Mouse (Mus musculus): ENCODE measurements at regions not wholly inside any gene's neighbourhood (a gene's known extent, or its start where the extent isn't known, plus 50 kb on each side); places are given as distances from the start of the nearest gene placed in this dataset.

DNA sequence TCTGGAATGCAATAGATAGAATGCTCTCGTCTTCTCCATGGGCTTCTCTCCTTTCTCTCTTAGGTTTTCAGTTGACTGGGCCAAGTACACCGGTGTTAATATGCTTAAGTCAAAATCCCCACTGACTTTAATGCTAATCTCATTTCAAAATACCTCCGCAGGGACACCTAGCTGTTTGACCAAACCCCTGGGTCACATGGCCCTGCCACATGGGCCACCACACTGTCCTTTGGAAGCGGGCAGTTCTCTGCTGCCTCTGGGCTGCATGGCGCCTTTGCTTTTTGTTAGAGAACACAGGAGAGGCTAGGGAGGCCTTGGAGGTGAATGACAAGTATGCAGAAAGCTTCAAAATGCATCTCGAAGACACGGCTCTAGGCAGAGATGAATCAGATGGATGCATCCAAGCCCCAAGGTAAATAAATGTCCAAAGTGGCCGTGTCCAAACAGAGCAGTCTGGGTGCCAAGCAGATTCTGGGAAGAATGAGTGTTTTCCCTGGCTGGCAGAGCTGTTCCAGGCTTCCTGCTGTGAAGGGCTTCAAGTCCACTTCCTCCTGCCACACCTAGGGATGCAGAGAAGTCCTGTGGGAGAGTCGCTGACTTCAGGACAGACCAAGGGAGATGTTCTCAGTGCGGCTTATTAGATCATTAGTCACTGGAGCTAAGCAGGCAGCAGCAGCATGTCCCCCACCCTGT, 147.4 kb upstream of the Klf14 start:
- peaks cover 5% of the 10 kb centered on the region; the same call in 1 of the 2 replicates for H3K9me3 ChIP-seq (replicated peaks; ENCODE audit: control insufficient read depth, low read length)
- WGBS = 78% methylated on average over 10 of the region's 10 CpGs
- no peaks in the 10 kb centered on the region for H3K27me3 ChIP-seq (replicated peaks; ENCODE audit: control insufficient read depth, insufficient read depth, low read length)
- H3K9ac ChIP-seq (ENCODE audit: low read length) = no peak overlapping the region
- ATAC-seq (no peak), DNase-seq (ENCODE audit: low spot score) (no peak)
- H3K36me3 ChIP-seq (ENCODE audit: control insufficient read depth, insufficient read depth, low read length) = no peaks in the 10 kb centered on the region
- no peak overlapping the region for H3K4me2 ChIP-seq (ENCODE audit: low read length)
- no peak overlapping the region for H3K4me3 ChIP-seq (ENCODE audit: low read depth, low read length)
- H3K4me1 ChIP-seq (ENCODE audit: control insufficient read depth, insufficient read depth, low read length) = no peaks in the 10 kb centered on the region
- H3K27ac ChIP-seq (ENCODE audit: low read depth, low read length) = no peak overlapping the region

DNA sequence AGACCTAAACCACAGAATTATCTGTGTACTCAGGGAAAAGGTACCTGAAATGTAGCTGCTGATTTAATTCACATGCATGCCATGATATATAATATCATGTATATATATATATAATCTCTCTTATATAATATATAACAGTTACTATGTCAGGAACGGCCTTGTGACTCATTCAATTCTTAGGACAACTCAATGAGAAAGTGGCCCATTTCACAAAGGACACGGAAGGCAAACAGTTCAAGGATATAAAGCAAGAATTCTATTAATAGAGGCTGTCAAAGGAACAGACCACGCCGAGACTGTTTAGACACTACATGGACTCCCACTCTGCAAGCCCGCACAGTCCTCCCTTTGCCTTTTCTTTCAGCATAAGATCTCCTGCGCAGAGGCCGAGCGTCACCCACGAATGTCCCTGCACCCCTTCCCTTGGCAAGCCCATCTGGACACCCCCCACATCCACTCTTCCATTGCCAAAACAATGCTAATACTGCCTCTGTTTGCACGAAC, 148.0 kb upstream of the Klf14 start:
- ATAC-seq (no peak), DNase-seq (ENCODE audit: low spot score) (no peak)
- Histone ChIP-seq H3K27ac (ENCODE audit: low read depth, low read length) (no peak overlapping the region), H3K9me3 (replicated peaks; ENCODE audit: control insufficient read depth, low read length) (peaks cover 5% of the 10 kb centered on the region; the same call in 1 of the 2 replicates), H3K9ac (ENCODE audit: low read length) (no peak overlapping the region), H3K27me3 (replicated peaks; ENCODE audit: control insufficient read depth, insufficient read depth, low read length) (no peaks in the 10 kb centered on the region), H3K4me1 (ENCODE audit: control insufficient read depth, insufficient read depth, low read length) (no peaks in the 10 kb centered on the region), H3K36me3 (ENCODE audit: control insufficient read depth, insufficient read depth, low read length) (no peaks in the 10 kb centered on the region), H3K4me3 (ENCODE audit: low read depth, low read length) (no peak overlapping the region), H3K4me2 (ENCODE audit: low read length) (no peak overlapping the region)
- WGBS = 87% methylated on average over 10 of the region's 10 CpGs

DNA sequence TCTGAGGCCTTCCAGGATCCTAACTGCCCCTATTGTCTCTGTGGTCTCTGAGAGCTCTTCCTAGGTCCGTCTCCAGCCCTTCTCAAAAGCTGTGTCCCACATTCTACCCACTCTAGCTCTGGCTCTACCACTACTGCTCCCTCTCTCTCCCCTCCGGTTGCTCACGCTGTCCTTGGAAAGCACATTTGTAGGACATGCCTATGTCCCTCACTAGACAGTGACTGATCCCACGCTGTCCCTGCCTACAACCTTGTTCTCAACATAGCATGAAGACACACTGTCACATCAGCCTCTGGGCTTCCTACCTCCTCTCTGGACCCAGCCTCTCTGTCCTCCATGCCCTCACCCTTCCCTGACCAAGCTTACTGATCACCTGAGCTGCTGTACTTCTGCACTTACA, 148.5 kb upstream of the Klf14 start:
- no peak overlapping the region for H3K4me2 ChIP-seq (ENCODE audit: low read length)
- no peaks in the 10 kb centered on the region for H3K36me3 ChIP-seq (ENCODE audit: control insufficient read depth, insufficient read depth, low read length)
- H3K9ac ChIP-seq (ENCODE audit: low read length) = no peak overlapping the region
- ATAC-seq (no peak), DNase-seq (ENCODE audit: low spot score) (no peak)
- no peaks in the 10 kb centered on the region for H3K27me3 ChIP-seq (replicated peaks; ENCODE audit: control insufficient read depth, insufficient read depth, low read length)
- H3K4me1 ChIP-seq (ENCODE audit: control insufficient read depth, insufficient read depth, low read length) = no peaks in the 10 kb centered on the region
- H3K27ac ChIP-seq (ENCODE audit: low read depth, low read length) = no peak overlapping the region
- H3K9me3 ChIP-seq (replicated peaks; ENCODE audit: control insufficient read depth, low read length) = peaks cover 5% of the 10 kb centered on the region; the same call in 1 of the 2 replicates
- H3K4me3 ChIP-seq (ENCODE audit: low read depth, low read length) = no peak overlapping the region
- 87% methylated on average over 4 of the region's 4 CpGs for WGBS

DNA sequence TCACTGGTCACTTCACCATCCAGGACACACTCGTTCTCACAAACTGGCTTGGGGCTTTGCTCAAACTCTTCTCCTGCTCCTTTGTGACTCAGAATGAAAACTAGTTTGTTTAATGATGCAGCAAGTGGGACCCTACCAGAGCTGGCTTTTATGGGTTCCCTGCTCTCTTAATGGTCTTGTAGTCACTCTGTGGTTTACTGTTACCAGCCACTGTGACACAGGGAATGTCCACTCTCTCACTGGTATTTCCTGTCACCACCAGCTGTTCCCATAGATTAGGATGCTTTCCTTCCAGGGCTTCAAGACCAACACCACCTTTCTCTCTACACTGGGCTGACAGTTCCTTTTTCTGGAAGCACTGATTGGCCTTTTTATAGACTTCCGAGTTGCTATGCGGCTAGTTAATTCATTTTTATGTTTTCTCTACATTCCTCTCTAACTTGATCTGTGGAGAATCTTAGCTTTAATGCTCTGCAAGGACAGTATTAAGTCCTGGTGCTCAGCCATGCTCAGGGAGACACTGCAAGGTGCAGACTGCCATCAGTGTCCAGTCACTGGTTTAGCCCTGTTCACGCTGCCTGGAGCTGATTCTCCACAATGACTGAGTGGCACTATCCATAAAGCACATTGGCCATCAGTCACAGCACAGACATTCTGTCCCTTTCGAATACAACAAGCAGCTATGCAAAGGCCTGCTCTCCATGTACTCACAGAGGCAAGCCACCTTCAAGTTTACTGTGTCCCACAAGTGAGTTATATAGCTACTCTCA, 149.2 kb upstream of the Klf14 start:
- no peak for ATAC-seq
- Histone ChIP-seq H3K4me2 (ENCODE audit: low read length) (no peak overlapping the region), H3K27me3 (replicated peaks; ENCODE audit: control insufficient read depth, insufficient read depth, low read length) (no peaks in the 10 kb centered on the region), H3K36me3 (ENCODE audit: control insufficient read depth, insufficient read depth, low read length) (no peaks in the 10 kb centered on the region), H3K9me3 (replicated peaks; ENCODE audit: control insufficient read depth, low read length) (peaks cover 5% of the 10 kb centered on the region; the same call in 1 of the 2 replicates), H3K4me3 (ENCODE audit: low read depth, low read length) (no peak overlapping the region), H3K27ac (ENCODE audit: low read depth, low read length) (no peak overlapping the region), H3K9ac (ENCODE audit: low read length) (no peak overlapping the region), H3K4me1 (ENCODE audit: control insufficient read depth, insufficient read depth, low read length) (no peaks in the 10 kb centered on the region)
- 86% methylated on average over 5 of the region's 5 CpGs for WGBS
- no peak for DNase-seq (ENCODE audit: low spot score)

DNA sequence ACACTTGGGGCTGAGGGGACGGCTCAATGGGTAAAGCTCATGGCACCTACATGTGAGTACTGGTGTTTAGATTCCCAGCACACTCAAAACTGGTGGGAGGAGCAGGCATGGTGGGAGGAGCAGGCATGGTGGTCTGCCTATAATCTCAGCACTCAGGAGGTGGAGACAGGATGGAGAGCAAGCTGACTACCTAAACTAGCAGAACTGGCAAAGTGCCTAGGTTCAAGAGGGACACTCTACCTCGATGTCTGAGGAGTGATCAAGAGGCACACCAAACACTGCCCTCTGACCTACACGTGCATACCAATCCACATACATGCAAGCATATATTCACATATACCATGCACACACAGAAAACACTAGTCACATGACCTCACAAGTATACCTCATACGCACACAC, 150.7 kb upstream of the Klf14 start:
- Histone ChIP-seq H3K27ac (ENCODE audit: low read depth, low read length) (no peak overlapping the region), H3K4me2 (ENCODE audit: low read length) (no peak overlapping the region), H3K9me3 (replicated peaks; ENCODE audit: control insufficient read depth, low read length) (peaks cover 5% of the 10 kb centered on the region; the same call in 1 of the 2 replicates), H3K4me1 (ENCODE audit: control insufficient read depth, insufficient read depth, low read length) (no peaks in the 10 kb centered on the region), H3K4me3 (ENCODE audit: low read depth, low read length) (no peak overlapping the region), H3K9ac (ENCODE audit: low read length) (no peak overlapping the region), H3K36me3 (ENCODE audit: control insufficient read depth, insufficient read depth, low read length) (no peaks in the 10 kb centered on the region), H3K27me3 (replicated peaks; ENCODE audit: control insufficient read depth, insufficient read depth, low read length) (no peaks in the 10 kb centered on the region)
- ATAC-seq = no peak
- 93% methylated on average over 4 of the region's 4 CpGs for WGBS
- DNase-seq (ENCODE audit: low spot score) = no peak

DNA sequence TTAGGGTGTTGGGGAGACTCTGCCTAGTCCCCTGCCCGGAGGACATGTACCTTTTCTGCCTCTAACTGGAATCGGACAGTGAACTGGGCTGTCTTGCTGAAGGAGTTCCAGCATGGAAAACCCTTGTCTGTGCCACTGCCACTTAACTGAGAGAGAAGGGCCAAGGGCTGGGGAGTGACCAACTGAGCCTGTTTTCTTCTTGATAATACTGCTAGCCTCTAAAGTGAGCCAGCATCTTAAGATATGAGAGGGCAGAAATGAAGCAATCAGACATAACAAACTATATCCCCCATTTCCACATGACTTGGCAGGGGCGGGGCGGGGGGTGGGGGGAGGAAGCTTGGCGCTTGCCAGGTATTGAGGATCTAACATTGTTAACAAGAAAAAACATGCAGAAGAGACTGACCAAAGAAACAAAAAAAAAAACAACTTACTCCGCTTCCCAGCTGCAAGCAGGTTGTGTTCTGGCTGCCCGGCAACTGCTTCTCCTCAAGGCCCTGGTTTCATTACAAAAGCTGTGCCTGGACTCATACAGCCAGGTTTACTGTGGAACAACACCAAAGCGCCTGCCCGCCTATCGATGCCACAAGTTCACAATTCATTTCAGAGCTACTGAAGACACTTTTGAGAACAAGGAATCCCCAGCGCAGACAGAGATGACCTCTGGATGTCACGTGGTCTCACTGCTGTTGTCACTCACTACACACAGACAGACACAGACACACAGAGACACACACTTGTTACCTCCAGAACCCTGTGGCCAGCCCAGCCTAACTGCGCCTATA, 153.6 kb upstream of the Klf14 start:
- no peak overlapping the region for H3K4me2 ChIP-seq (ENCODE audit: low read length)
- no peak overlapping the region for H3K4me3 ChIP-seq (ENCODE audit: low read depth, low read length)
- H3K36me3 ChIP-seq (ENCODE audit: control insufficient read depth, insufficient read depth, low read length) = no peaks in the 10 kb centered on the region
- H3K27ac ChIP-seq (ENCODE audit: low read depth, low read length) = no peak overlapping the region; the same call in 1 of the 2 replicates
- no peak for ATAC-seq
- H3K9ac ChIP-seq (ENCODE audit: low read length) = no peak overlapping the region
- 78% methylated on average over 13 of the region's 13 CpGs for WGBS
- H3K4me1 ChIP-seq (ENCODE audit: control insufficient read depth, insufficient read depth, low read length) = no peaks in the 10 kb centered on the region
- peaks cover 5% of the 10 kb centered on the region; the same call in 1 of the 2 replicates for H3K9me3 ChIP-seq (replicated peaks; ENCODE audit: control insufficient read depth, low read length)
- no peaks in the 10 kb centered on the region for H3K27me3 ChIP-seq (replicated peaks; ENCODE audit: control insufficient read depth, insufficient read depth, low read length)
- DNase-seq (ENCODE audit: low spot score) = no peak

DNA sequence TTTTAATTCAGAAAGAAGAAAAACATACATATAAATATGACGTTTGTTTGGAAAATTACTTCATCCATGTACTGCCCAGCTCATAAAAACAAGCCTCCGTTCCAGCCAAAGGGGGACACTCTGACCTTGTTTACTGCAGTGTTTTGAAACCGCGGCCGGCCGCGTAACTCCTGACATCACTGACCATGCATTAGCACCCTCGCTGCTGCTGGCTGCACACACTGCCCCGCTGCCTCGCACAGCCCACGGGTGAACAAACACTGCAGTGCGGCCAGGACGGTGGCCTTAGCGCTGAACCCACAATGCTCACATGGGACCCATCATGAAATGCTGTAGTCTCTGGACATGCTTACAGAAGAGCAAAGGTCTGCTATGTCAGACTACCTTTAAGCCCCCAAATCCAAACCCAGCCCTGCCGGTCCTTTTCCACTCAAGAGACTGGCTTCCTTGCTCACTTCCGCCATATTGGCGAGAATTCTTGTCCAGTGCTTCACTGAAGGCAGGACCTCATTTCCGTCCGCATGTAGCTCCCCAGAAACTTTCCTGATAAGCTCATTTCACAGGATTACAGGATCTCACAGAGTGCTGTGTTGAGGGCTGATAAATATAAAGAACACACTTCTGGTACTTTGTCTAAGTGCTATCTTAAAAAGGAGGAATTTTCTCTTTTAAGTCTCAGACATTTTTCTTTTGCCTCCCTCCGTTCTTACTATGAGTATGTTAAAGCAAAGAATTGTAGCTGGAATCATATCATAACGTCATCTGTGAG, 154.9 kb upstream of the Klf14 start:
- ATAC-seq (no peak), DNase-seq (ENCODE audit: low spot score) (no peak)
- no peaks in the 10 kb centered on the region for H3K4me1 ChIP-seq (ENCODE audit: control insufficient read depth, insufficient read depth, low read length)

More for the DNA sequence above, 154.9 kb upstream of the Klf14 start:
- H3K9ac ChIP-seq (ENCODE audit: low read length) = no peak overlapping the region
- no peak overlapping the region for H3K27ac ChIP-seq (ENCODE audit: low read depth, low read length)
- H3K27me3 ChIP-seq (replicated peaks; ENCODE audit: control insufficient read depth, insufficient read depth, low read length) = no peaks in the 10 kb centered on the region
- H3K9me3 ChIP-seq (replicated peaks; ENCODE audit: control insufficient read depth, low read length) = peaks cover 4% of the 10 kb centered on the region; the same call in 1 of the 2 replicates
- H3K4me3 ChIP-seq (ENCODE audit: low read depth, low read length) = no peak overlapping the region
- H3K36me3 ChIP-seq (ENCODE audit: control insufficient read depth, insufficient read depth, low read length) = no peaks in the 10 kb centered on the region
- WGBS = 95% methylated on average over 21 of the region's 21 CpGs
- H3K4me2 ChIP-seq (ENCODE audit: low read length) = no peak overlapping the region
